Mouse (Mus musculus): ENCODE measurements around the gene Inha. TPM values are rescaled to one million over a fixed set of nuclear protein-coding genes. Genes with fewer than 3 reads are reported as not detected.

Gene Inha
- total RNA-seq, 2 experiments from 2014 or later: not detected

DNA sequence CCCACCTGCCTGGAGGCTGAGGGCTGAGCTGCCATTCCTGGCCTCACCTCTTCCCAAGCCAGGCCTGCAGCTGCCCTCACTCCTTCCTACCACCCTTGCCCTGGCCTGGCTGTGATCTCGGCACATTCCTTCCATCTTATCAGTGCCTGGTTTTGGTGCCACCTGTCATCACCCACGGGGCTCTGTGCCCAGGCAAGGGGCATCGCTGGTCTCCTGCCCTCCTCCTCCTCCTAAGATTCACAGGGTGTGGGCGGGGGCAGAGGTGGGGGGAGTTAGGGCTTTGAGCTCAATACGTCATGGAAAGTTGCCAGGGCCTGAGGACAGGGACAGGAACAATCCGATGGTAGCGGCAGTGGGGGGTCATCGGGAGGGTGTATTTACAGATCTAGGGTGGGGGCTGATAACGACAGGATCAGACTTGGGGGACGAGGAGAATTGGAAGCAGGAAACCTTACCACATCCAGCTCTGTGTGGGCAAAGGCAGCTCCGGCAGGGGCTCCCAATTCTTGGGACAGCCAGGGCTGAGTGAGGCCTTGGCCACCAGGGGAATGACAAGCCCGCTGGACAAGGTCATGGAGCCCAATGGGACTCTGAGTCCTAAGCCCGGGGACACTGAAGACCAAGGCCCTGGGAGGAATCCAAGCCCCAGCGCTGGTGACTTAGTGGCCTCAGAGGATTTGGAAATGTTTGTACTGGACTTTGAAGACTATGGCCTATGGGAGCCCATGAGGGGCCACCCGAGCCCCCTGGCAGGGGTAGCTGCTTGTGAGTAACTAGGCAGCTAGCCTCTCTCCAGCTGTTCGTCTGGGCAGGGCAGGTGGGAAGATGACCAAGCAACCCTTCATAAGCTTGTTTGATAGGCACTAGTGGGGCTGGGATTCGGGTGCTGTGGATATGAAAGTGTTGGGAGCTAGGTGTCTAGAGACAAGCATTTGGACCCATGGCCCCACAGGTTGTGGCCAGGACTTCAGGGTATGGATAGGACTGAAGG is 42.7 kb downstream of the Inha start:
- ATAC-seq (replicated peaks; ENCODE audit: low FRiP score, poor library complexity, severe bottlenecking): no peak

DNA sequence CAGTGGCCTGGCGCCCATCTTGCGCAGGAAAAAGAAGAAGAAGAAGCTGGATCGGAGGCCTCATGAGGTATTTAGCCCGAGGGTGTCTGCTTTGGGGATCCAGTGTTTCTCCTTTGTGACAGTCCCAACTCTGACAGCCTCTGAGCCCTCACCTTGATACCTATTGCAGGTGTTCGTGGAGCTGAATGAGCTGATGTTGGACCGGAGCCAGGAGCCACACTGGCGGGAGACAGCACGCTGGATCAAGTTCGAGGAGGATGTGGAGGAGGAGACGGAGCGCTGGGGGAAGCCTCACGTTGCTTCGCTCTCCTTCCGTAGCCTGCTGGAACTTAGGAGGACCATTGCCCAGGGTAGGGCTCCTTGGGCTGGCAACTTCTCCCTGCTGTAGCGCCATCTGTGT is 43.7 kb downstream of the Inha start:
- no peak for ATAC-seq (replicated peaks; ENCODE audit: low FRiP score, poor library complexity, severe bottlenecking)

DNA sequence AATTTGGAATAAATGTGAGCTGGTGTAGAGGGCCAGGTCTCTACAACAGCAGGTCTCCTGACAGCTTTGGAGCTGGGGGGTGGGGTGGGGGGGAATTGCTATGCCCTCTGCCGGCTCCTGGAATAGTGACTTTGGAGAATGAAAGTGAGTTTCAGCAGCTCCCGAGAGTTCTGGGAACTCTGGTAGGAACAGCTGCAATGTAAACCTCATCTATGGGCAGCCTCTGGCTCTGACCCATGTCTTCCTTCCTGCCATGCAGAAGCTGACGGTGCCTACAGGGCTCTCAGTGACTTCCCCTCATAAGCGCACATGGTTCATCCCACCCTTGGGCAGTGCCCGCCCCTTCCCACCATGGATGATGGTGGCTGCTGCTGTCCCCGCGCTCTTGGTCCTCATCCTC is 48.8 kb downstream of the Inha start:
- ATAC-seq (replicated peaks; ENCODE audit: low FRiP score, poor library complexity, severe bottlenecking): no peak

DNA sequence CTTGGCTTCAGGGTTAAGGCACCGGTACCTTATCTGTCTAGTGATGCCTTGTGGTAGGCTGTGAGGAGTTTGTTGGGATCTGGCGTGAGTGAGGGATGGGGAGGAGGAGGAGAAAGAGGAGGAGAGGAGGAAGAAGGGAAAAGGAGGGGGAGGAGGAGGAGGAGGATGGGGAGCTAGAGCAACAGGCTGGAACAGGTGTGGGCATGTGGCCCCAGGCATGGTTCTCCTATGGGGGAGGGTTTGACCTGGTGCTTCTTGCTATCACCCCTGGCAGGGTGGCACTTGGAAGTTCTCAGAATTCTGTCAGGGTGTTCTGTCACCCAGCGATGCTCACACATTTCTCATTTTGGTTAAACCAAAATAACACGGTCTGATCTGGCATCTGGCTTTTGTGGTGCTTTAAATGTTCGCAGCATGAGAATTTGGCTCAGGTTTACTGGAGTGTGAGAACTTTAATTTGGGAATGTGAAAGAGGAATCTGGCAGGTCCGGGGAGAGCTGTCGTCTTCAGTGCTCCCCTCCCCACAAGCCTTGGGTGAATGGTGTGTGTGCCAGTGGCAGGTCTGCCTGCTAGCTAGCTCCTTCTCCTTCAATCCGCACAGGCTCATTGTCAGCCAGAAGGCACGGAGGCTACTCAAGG is 49.4 kb downstream of the Inha start:
- no peak for ATAC-seq (replicated peaks; ENCODE audit: low FRiP score, poor library complexity, severe bottlenecking)

DNA sequence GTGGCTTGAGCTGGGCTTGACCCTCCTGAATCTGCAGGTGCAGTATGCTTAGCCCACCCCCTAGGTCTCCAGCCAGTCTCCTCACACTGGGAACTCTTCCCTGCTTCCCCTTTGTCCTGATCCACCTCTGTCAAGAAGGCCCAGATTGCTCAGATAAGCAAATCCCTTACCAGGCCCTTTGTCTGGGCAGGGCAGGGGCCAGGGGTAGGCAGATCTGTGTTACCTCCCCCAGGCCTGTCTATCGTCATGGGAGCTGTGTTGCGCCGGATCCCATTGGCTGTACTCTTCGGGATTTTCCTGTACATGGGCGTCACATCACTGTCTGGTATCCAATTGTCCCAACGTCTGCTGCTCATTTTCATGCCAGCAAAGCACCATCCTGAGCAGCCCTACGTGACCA is 50.2 kb downstream of the Inha start:
- no peak for ATAC-seq (replicated peaks; ENCODE audit: low FRiP score, poor library complexity, severe bottlenecking)

DNA sequence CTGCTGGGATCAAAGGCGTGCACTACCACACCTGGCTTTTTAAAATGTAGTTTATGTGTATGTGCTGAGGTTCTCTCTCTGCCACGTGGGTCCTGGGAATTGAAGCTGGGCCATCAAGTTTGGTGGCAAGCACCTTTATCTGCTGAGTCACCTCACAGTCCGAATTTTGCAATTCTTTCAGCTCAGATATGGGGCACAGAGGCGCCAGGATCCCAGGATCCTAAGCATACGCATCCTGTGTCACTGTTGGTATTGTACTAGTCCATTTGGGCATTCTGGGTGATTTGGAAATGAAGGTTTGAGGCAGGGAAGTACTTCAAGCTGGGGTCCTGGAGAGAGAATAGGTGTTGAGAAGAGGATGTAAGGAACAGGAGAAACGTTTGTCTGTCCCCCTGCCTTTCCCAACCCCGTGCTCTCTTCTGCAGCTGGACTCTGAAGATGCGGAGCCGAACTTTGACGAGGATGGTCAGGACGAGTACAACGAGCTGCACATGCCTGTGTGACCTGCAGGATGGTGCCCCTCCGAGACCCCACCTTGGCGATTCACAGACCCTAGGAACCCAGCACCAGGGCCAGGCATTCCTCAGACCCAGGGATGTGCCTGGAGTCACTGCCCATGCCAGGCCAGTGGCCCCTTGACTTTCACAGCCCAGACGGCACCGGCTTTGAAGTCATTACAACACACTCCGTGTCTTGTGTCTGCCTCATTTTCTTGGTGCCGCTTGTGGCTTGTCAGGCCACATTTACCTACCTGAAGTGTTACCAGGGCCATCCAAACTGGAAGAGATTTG is 51.7 kb downstream of the Inha start:
- no peak for ATAC-seq (replicated peaks; ENCODE audit: low FRiP score, poor library complexity, severe bottlenecking)

DNA sequence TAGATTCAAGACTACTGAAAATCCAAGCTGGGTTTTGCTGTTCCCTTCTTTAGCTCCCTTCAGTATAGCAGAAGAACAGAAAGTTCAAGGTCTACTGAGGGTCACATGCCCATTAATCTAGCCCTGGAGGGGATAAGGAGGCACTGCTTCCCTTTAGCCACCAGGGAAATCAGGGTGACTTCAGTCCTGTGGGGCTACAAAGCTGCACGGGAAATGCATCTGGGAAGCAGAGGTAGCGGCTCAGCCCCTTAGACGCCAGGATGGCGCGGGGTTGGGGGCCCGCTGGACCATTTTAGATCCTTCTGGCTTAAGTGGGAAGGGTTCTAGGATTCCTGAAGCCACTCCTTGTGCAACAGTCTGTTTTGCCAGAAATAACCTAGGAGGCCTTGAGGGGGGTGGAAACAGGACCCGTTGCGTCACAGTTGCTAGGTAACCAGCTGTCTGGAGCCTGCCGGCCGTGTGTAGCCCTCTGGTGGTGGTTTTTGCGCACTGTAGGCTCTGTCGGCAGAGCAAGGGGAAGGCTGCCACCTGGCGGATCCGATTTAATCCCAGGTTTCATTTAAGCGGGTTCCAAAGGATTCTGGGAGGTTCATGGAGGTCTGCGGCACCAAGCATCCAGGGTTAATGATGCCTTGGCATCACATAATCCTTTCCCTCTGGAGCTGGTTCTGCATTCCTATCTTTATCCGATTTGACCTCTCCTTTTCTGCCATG is 52.5 kb downstream of the Inha start:
- ATAC-seq (replicated peaks; ENCODE audit: low FRiP score, poor library complexity, severe bottlenecking): no peak

Other genes with a start within 250 kb of the Inha start
- gene Ptprn, start 242.6 kb upstream of the Inha start, total RNA-seq (2015; ENCODE audit: low replicate concordance): not detected in 2 replicates
- gene Ptprn, start 242.6 kb upstream of the Inha start, total RNA-seq (2017; ENCODE audit: low replicate concordance): not detected in 2 replicates
- not detected in 2 replicates for gene Resp18, start 228.7 kb upstream of the Inha start, total RNA-seq (2015; ENCODE audit: low replicate concordance)
- gene Resp18, start 228.7 kb upstream of the Inha start, total RNA-seq (2017; ENCODE audit: low replicate concordance): not detected in 2 replicates
- gene Dnpep, start 189.1 kb upstream of the Inha start, total RNA-seq (2015; ENCODE audit: low replicate concordance): 7.5 and 7.6 TPM in 2 replicates
- 1.7 and 6.5 TPM in 2 replicates for gene Dnpep, start 189.1 kb upstream of the Inha start, total RNA-seq (2017; ENCODE audit: low replicate concordance)
- not detected in 2 replicates for gene Des, start 146.7 kb upstream of the Inha start, total RNA-seq (2015; ENCODE audit: low replicate concordance)
- gene Des, start 146.7 kb upstream of the Inha start, total RNA-seq (2017; ENCODE audit: low replicate concordance): not detected in 2 replicates
- gene Speg, start 131.8 kb upstream of the Inha start, total RNA-seq (2015; ENCODE audit: low replicate concordance): not detected in 2 replicates
- 0.13 TPM in 1 of 2 replicates, not detected in the other for gene Speg, start 131.8 kb upstream of the Inha start, total RNA-seq (2017; ENCODE audit: low replicate concordance)
- gene Gmppa, start 71.1 kb upstream of the Inha start, total RNA-seq (2015; ENCODE audit: low replicate concordance): 17.6 and 23.1 TPM in 2 replicates
- gene Gmppa, start 71.1 kb upstream of the Inha start, total RNA-seq (2017; ENCODE audit: low replicate concordance): 3.6 and 10.8 TPM in 2 replicates
- gene Asic4, start 56.6 kb upstream of the Inha start, total RNA-seq (2015; ENCODE audit: low replicate concordance): not detected in 2 replicates
- not detected in 2 replicates for gene Asic4, start 56.6 kb upstream of the Inha start, total RNA-seq (2017; ENCODE audit: low replicate concordance)
- gene Chpf, start 27.8 kb upstream of the Inha start, total RNA-seq (2015; ENCODE audit: low replicate concordance): not detected in 2 replicates
- gene Chpf, start 27.8 kb upstream of the Inha start, total RNA-seq (2017; ENCODE audit: low replicate concordance): 0.77 TPM in 1 of 2 replicates, not detected in the other
- gene Tmem198, start 27.5 kb upstream of the Inha start, total RNA-seq (2015; ENCODE audit: low replicate concordance): not detected in 2 replicates
- gene Tmem198, start 27.5 kb upstream of the Inha start, total RNA-seq (2017; ENCODE audit: low replicate concordance): not detected in 2 replicates
- gene Obsl1, start 625 bp upstream of the Inha start, total RNA-seq (2015; ENCODE audit: low replicate concordance): not detected in 2 replicates
- gene Obsl1, start 625 bp upstream of the Inha start, total RNA-seq (2017; ENCODE audit: low replicate concordance): 0.64 TPM in 1 of 2 replicates, not detected in the other
- 2.5 and 6.5 TPM in 2 replicates for gene Stk11ip, start 14.5 kb downstream of the Inha start, total RNA-seq (2015; ENCODE audit: low replicate concordance)
- gene Stk11ip, start 14.5 kb downstream of the Inha start, total RNA-seq (2017; ENCODE audit: low replicate concordance): 9.5 and 15.4 TPM in 2 replicates
- gene Slc4a3, start 39.2 kb downstream of the Inha start, total RNA-seq (2015; ENCODE audit: low replicate concordance): 0.36 TPM in 1 of 2 replicates, not detected in the other
- gene Slc4a3, start 39.2 kb downstream of the Inha start, total RNA-seq (2017; ENCODE audit: low replicate concordance): 0.13 TPM in 1 of 2 replicates, not detected in the other

Measured in erythroid progenitor cell, adult 5-6 weeks (primary cell).